Mouse (Mus musculus) splenic B cell, adult 2 months (primary cell): ENCODE data around the gene Clasp2.
"Not testable (repeated sequence)": the region's sequence is repeated elsewhere in the genome, so short reads cannot be mapped to it uniquely, and the experiment has no call there.

ENCODE experiments used
- DNase-seq: peaks from one replicate; pipeline ENCODE4 v3.0.0-alpha.2; 2011; ENCODE audit warnings: low read depth, low spot score
- H3K27me3 ChIP-seq: 2 replicates; pipeline ENCODE4 v1.6.1; 2012; ENCODE audit warnings: mild to moderate bottlenecking, low read length, moderate library complexity, mixed read lengths; ENCODE audit not compliant: control insufficient read depth, poor library complexity, insufficient read depth, severe bottlenecking
- H3K36me3 ChIP-seq: 2 replicates; pipeline ENCODE4 v1.6.1; 2012; ENCODE audit warnings: mild to moderate bottlenecking, low read length, moderate library complexity, mixed read lengths; ENCODE audit not compliant: control insufficient read depth, poor library complexity, insufficient read depth, severe bottlenecking

The Clasp2 gene

GRCm38 (mm10) chr9:113828719-113829118 is 87.4 kb downstream of the Clasp2 start:
- no peaks in the 10 kb centered on the region for H3K27me3 ChIP-seq
- H3K36me3 ChIP-seq = no peaks in the 10 kb centered on the region; the same call in 1 of the 2 replicates
- DNase-seq = no peak

- no peak for DNase-seq
- Histone ChIP-seq H3K27me3 (no peaks in the 10 kb centered on the region), H3K36me3 (no peaks in the 10 kb centered on the region; the same call in 1 of the 2 replicates)
Measured at GRCm38 (mm10) chr9:113830219-113830618, 88.9 kb downstream of the Clasp2 start.

DNA sequence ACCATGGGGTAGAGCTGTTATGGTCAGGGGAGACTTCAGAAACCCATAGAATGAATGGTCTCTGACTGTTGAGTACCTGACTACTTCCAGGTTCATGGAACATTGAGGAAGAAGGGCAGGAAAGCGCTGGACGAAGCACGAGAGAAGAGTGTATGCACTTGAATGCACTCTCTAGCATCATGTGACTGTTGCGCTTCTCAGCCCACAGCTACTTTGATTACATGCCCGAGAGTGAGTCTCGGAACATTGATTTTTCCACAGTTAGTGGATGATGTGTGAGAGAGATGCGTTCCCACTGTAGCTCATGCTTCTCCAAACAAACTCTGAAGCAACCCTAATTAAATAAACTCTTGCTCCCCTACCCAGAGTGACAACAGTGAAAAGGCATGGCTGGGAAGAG is 92.2 kb downstream of the Clasp2 start:
- Histone ChIP-seq H3K36me3 (no peaks in the 10 kb centered on the region; the same call in 1 of the 2 replicates), H3K27me3 (no peaks in the 10 kb centered on the region)
- no peak for DNase-seq

GRCm38 (mm10) chr9:113837001-113837400 is 95.7 kb downstream of the Clasp2 start:
- DNase-seq = no peak
- no peaks in the 10 kb centered on the region for H3K36me3 ChIP-seq

GRCm38 (mm10) chr9:113837461-113837860 is 96.2 kb downstream of the Clasp2 start:
- DNase-seq = no peak
- no peaks in the 10 kb centered on the region for H3K27me3 ChIP-seq
- no peaks in the 10 kb centered on the region for H3K36me3 ChIP-seq

More at GRCm38 (mm10) chr9:113837001-113837400, 95.7 kb downstream of the Clasp2 start:
- H3K27me3 ChIP-seq = no peaks in the 10 kb centered on the region

GRCm38 (mm10) chr9:113844029-113844428 is 102.8 kb downstream of the Clasp2 start:
- Histone ChIP-seq H3K36me3 (peaks cover 8% of the 10 kb centered on the region; the same call in 1 of the 2 replicates), H3K27me3 (no peaks in the 10 kb centered on the region)
- no peak for DNase-seq

- H3K27me3 ChIP-seq = no peaks in the 10 kb centered on the region
- no peak for DNase-seq
- H3K36me3 ChIP-seq = peaks cover 10% of the 10 kb centered on the region; the same call in 1 of the 2 replicates
Measured at GRCm38 (mm10) chr9:113855441-113855840, 114.2 kb downstream of the Clasp2 start.

DNA sequence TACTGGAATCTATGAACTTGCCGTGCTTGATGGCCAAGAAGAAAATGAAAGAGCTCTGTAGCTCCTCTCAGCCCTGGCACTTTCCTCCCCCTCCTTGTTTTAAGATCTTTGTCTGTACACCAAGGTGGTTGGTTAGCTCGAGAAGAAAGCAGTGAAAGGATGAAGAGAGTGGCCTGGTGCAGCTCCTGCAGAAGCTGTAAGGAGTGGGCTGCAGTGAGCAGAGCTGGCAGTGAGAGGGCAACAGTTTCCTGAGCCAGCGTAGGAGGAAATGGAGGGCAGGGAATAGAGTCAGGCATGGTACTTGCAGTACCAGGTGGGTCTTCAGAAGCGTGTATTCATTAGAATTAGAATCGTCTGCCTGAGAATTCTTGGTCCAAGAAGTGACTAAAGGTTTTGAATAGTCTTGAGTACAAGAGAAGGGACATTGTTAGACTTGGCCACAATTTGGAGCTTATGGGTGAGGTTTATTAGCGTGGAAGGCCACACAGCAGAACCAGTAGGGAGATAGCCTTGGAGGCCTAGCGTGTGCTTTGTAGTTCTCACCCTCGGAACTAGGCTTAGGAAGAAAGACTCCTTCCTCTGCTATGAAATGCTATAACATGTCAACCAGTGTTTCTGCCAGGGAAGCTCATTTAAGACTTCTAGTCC is 116.1 kb downstream of the Clasp2 start:
- Histone ChIP-seq H3K36me3 (peaks cover 10% of the 10 kb centered on the region; the same call in 1 of the 2 replicates), H3K27me3 (no peaks in the 10 kb centered on the region)
- no peak for DNase-seq

DNA sequence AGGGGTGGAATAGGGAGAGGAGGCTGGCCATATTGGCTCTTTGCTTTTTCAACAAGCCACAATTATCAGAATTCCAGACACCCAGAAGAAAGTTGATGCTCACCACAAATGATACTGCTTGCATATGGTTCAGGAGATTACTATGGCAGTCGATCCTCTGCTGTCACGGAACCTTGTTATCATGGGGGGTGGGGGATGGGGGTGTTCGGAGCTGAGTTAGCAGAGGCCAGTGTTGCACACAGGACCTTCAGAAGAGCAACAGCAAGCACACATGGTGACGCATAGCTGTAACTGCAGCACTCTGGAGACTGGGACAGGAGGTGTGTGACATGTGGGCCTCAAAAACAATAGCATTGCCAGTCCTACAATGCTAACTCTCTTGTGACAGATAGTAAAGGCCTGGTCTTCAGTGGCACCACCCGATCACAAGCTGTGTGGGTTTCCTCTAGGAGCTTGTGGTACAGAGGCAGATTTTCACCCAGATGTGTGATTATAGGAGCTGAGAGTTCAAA is 116.7 kb downstream of the Clasp2 start:
- no peak for DNase-seq
- H3K27me3 ChIP-seq = no peaks in the 10 kb centered on the region
- H3K36me3 ChIP-seq = peaks cover 10% of the 10 kb centered on the region

DNA sequence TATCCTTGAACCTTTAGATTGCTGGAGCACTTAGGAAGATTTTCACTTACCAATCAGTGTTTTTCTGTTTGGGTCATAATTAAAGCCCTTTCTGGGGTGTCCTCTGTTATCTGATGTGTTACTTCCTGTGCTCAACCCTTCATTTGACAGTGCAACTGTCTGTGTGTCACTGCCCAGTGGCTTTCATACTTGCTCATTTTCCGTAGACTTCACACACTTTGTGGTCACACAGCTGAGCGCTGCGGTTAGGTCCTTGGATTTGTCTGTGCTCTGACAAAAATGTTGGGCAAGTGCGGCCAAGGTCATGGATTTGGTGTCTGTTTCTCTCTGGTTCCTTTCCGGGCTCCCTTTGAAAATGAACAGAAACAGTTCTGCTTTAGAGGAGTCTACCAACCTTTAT is 118.1 kb downstream of the Clasp2 start:
- DNase-seq = no peak
- Histone ChIP-seq H3K27me3 (no peaks in the 10 kb centered on the region), H3K36me3 (peaks cover 8% of the 10 kb centered on the region)

- Histone ChIP-seq H3K36me3 (peaks cover 6% of the 10 kb centered on the region), H3K27me3 (no peaks in the 10 kb centered on the region)
- no peak for DNase-seq
Measured at GRCm38 (mm10) chr9:113863370-113863999, 122.2 kb downstream of the Clasp2 start.

- H3K36me3 ChIP-seq = peaks cover 11% of the 10 kb centered on the region
- no peak for DNase-seq
- no peaks in the 10 kb centered on the region for H3K27me3 ChIP-seq
Measured at GRCm38 (mm10) chr9:113867951-113868350, 126.7 kb downstream of the Clasp2 start.

GRCm38 (mm10) chr9:113894903-113895302 is 153.6 kb downstream of the Clasp2 start:
- DNase-seq = no peak

GRCm38 (mm10) chr9:113903136-113903535 is 161.9 kb downstream of the Clasp2 start:
- no peaks in the 10 kb centered on the region for H3K27me3 ChIP-seq
- no peak for DNase-seq

More at GRCm38 (mm10) chr9:113894903-113895302, 153.6 kb downstream of the Clasp2 start:
- H3K27me3 ChIP-seq = no peaks in the 10 kb centered on the region
- peaks cover 12% of the 10 kb centered on the region for H3K36me3 ChIP-seq

GRCm38 (mm10) chr9:113904315-113904714 is 163.0 kb downstream of the Clasp2 start:
- not testable (repeated sequence) for H3K27me3 ChIP-seq, H3K36me3 ChIP-seq
- DNase-seq = peak; percentile 13

More at GRCm38 (mm10) chr9:113903136-113903535, 161.9 kb downstream of the Clasp2 start:
- peaks cover 5% of the 10 kb centered on the region; the same call in 1 of the 2 replicates for H3K36me3 ChIP-seq
